Mouse (Mus musculus) cerebellum, postnatal 14 days (tissue): Measurements from ENCODE around the gene Olfr1306.

Experiments
- DNase-seq, 2 experiments: peaks; one replicate each; pipeline ENCODE4 v3.0.0; 2021; ENCODE audit warnings: mixed read lengths in 2 of 2

The Olfr1306 gene

DNA sequence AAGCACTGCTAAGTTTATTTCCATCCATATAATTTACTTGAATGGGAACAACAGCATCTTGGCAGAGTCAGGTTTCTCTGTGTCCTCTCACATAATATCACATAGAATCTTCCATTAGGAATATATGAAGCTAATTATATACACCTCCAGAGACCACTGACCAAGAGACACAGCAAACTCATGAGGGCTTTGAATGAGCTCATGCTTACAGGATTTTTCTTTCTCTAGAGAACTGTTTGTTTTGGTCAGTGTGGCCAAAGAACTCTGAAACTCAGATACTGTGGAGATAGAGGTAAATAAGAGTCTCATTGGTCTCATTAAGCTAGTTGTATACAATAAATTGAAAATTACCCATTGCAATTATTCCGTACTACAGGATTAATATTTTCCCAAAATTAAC lies at the start of gene Olfr1306:
Olfr1306 (minus strand) TSS at position 101 of the 400 bp plus-strand sequence.
- DNase-seq = no peak

DNA sequence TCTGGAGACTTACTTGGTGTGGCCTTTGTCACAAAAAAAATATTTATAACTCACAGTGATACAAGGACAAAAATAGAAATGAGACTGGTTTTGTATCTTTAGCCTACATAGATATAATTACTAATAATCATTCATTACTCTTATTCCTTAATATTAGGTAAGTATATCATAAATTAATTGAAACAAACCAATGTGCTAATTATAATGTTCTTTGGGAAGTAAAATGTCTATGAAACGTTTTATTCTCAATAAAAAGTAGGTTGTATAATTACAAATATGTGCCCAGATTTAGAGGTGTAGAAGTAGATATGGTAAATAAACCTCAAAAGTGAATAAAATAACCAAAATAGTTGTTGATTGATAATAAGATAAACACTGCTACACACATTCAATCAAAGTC lies 48.8 kb upstream of the Olfr1306 start, which contains the start of gene Olfr1308:
Olfr1308 (minus strand) TSS at position 101 of the 400 bp plus-strand sequence.
- DNase-seq = no peak

DNA sequence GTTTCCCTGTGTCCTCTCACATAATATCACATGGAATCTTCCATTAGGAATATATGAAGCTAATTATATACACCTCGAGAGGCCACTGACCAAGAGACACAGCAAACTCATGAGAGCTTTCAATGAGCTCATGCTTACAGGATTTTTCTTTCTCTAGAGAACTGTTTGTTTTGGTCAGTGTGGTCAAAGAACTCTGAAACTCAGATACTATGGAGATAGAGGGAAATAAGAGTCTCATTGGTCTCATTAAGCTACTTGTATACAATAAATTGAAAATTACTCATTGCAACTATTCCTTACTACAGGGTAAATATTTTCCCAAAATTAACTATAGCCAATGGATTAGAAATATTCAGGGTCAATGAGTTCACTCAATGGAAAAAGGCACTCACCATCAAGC lies 33.3 kb upstream of the Olfr1306 start, which contains the start of gene Olfr1307:
Olfr1307 (minus strand) TSS at position 101 of the 400 bp plus-strand sequence.
- DNase-seq = no peak

DNA sequence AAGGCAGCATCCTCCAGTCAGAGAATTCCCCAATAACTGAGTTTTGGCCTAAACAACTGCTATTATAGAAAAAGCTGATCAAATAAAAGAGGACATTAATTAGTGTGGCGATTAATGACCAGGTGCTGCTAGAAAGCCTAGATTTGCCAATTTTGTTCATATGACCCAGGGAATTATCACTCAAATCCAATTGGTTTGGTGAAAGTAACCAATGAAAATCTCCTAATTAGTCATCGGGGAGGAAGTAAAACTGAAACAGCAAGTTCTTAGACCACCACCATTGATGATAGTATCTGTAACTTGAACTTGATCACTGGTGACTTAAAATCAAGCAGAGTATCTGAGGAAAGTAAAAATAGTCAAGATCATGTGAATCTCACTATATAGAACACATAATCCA lies 39.0 kb downstream of the Olfr1306 start, which contains the start of gene Olfr1305:
Olfr1305 (minus strand) TSS at position 101 of the 400 bp plus-strand sequence.
- no peak for DNase-seq
